Mouse (Mus musculus): ENCODE measurements around the gene Gm11011. TPM values are rescaled to one million over a fixed set of nuclear protein-coding genes. Genes with fewer than 3 reads are reported as not detected.
A peak's percentile ranks its signal among the peaks of the same experiment; 100 is the strongest.
"Not testable (repeated sequence)": the region's sequence is repeated elsewhere in the genome, so short reads cannot be mapped to it uniquely, and the experiment has no call there.

The Gm11011 gene
- total RNA-seq (2021) = not detected
- long read RNA-seq, experiment 1 = 0 reads
- long read RNA-seq, experiment 2 = 0 reads

DNA sequence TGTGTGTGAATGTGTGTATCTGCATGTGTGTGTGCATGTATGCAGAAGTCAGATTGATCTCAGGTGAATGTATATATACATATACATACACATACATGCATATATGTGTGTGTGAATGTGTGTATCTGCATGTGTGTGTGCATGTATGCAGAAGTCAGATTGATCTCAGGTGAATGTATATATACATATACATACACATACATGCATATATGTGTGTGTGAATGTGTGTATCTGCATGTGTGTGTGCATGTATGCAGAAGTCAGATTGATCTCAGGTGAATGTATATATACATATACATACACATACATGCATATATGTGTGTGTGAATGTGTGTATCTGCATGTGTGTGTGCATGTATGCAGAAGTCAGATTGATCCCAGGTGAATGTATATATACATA is at the start of gene Gm11011:
Gm11011 (minus strand) TSS at position 101 of the 400 bp plus-strand sequence.
- intact Hi-C loops (cut with DNase I); DNase-seq: not testable (repeated sequence)

DNA sequence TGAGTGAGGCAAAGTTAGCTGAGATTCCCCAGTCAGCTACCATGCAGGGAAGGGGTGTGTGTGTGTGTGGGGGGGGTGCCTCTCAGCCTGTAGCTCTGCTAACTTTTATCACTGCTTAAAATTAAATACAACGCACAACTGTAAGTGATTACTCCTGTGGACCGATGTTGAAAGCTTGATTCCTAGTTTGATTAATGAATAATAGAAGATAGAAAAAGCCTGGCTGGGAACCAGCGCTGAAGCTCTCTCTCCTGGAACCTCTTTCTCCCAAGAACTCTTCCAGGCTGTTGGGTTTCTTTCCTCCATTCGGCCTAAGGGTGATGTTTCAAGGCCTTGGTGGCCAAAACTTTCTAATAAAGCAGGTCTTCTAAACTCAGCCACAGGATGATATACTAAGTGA is 48.9 kb upstream of the Gm11011 start:
- intact Hi-C loops (cut with DNase I) = no loop called here
- no peak for DNase-seq

DNA sequence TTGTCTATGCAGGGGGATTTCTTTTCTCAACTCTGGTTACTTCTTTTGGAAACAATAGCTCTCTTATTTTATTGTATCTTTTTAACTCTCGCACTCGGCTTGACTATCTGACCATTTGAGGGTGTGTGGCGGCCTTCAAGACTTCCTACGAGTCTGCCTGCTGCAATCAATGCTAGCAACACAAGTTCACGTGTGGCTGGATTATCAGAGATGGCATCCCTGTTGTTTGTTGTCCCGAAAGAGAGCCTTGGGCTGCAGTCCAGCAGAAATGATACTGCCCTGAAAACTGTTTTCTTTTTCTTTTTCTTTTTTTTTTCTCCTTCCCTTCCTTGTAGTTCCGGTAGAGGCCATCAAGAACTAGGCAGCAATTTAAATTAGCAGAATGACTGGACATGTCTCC is 47.9 kb upstream of the Gm11011 start:
- no peak for DNase-seq
- intact Hi-C loops (cut with DNase I) = no loop called here

DNA sequence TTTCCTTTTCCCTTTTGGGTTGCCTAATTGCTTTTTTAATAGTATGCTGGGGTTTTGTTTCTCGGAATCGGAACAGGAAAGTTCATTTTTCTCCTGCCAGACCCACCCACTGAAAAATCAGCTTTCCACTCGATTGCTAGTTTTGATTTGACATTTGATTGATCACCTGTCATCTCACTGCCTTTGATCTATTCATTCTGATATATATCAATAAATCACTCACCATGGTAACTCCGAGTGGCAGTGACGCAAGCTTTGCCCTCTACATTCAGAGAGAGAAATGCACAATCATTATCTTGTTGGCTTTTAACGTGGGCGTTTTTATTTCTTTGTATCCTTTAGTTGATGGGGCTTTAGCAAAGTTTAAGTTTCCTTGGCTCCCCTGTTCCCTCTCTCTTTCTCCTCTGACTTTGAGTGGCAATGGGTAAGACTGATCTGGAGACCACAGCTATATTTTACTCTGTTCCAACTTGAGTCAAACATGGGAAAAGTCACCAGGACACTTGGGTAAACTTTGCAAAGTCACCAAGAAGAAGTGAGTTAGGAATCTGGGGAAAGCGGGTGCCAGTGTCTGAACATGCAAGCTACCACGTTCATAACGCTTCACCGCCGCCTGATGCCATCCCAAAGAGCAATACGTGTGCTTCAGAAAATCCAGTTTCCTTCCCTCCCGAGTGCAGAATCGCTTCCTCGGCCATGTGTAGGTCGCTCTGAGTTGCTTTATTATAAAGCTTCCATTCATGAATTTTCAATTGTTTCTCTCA is 47.3 kb upstream of the Gm11011 start:
- intact Hi-C loops (cut with DNase I) = no loop called here
- DNase-seq = no peak

GRCm38 (mm10) chr2:169633491-169634289 is 46.1 kb upstream of the Gm11011 start:
- intact Hi-C loops (cut with DNase I) = no loop called here

DNA sequence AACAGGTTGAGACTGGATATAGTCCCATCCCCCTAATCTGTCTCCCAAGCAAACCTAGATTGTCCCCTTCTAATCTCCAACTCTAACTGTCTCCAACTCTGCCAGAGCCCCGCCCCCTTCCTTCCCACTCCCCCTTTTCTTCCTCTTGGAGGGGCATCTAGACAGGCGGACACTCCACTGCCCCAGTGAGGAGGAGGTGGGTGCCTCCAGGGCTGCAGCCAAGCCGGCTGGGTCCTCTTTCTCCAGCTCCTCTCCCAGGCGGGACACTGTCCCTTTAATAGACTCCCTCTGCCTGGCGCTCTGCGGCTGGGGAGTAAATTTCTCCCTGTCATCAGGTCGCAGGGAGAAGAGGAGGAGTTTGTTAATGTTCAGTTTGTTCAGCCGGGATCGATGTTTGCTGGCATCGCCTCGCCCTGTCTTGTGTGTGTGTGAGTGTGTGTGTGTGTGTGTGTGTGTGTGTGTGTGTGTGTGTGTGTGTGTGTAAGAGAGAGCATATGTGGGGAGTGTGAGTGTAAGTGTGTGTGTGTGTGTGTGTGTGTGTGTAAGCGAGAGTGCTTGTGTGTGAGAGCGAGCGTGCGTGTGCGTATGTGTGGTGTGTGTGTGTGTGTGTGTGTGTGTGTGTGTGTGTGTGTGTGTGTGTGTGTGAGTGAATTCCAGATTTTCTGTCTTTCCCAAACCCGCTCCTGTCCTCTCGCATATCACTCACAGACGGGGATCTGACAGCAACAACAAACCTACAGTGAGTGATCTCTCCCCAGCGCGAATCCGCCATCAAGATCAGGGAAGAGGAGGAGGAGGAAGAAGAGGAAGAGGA is 45.0 kb upstream of the Gm11011 start, which contains the start of gene Tshz2:
Tshz2 (plus strand) TSS at position 676 of the 814 bp plus-strand sequence.
- intact Hi-C loops (cut with DNase I) = no loop called here
- DNase-seq = peak; percentile 53 to 63

More at GRCm38 (mm10) chr2:169633491-169634289, 46.1 kb upstream of the Gm11011 start:
- peak in 1 of 2 experiments; percentile 48 for DNase-seq

- DNase-seq = no peak
- intact Hi-C loops (cut with DNase I) = no loop called here
These were observed 42.5 kb upstream of the Gm11011 start for GRCm38 (mm10) chr2:169630070-169630469.

- intact Hi-C loops (cut with DNase I) = no loop called here
These were observed 33.7 kb upstream of the Gm11011 start for GRCm38 (mm10) chr2:169621201-169621710.

GRCm38 (mm10) chr2:169615998-169616397 is 28.5 kb upstream of the Gm11011 start:
- no peak for DNase-seq
- intact Hi-C loops (cut with DNase I) = no loop called here

More at GRCm38 (mm10) chr2:169621201-169621710, 33.7 kb upstream of the Gm11011 start:
- no peak for DNase-seq

DNA sequence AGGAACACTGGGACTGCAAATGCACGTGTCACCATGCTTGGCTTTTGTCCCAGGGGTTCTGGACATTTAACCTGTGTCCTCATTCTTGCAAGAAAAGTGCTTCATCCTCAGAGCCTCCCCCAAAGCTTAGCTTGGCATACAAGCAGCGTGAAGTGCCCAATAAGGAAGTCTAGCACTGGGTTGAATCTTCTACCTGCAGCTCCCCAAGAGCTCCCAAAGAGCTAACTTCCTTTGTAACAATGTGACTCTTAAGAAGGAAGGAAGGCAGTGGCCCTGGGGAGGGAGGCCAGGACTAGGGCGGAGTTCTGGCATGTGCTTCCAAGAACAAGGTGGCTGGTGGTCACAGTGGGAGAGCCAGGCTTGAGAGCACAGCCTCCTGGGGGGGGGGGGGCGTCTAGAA is 27.1 kb upstream of the Gm11011 start:
- DNase-seq = no peak
- intact Hi-C loops (cut with DNase I) = no loop called here

DNA sequence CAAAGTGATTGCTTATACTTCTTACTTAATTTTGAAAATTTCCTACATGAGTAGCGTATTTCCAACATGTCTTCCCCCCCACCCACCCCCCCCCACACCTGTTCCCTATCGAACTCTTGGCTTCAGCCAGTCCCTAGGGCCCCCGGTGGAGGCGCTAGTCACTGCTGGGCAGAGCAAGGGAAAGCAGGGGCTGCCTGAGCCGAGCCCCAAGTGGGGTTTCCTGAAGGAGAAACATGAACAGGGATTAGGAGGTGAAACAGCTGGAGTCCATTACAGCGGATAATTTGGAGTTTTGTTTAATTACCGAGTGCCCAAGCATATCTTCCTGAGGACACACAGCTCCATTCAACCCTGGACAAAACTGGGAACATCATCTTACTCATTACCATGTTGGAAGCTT is 24.0 kb upstream of the Gm11011 start:
- intact Hi-C loops (cut with DNase I) = no loop called here
- DNase-seq = no peak

- no peak for DNase-seq
- intact Hi-C loops (cut with DNase I) = no loop called here
These were observed 23.3 kb upstream of the Gm11011 start for GRCm38 (mm10) chr2:169610882-169611281.

- intact Hi-C loops (cut with DNase I) = no loop called here
- no peak for DNase-seq
These were observed 22.4 kb upstream of the Gm11011 start for GRCm38 (mm10) chr2:169609956-169610355.

DNA sequence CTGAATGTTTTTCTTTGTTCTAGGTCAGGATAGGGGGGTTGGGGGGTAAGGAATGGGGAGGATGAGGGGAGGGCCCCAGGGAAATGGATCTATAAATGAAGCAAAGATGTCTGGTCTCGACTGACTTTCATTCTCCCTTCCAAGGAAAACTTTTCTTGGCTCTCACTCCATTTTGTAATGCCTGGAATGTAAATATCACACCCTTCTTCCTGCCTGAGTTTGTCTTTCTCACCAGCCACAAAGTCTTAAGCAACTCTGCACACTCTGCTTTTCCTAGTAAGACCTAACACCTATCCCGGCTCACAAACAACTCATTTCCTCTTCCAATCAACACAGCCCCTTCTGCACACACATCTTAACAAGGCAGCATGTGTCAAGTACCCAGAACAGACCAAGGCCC is 20.2 kb upstream of the Gm11011 start:
- intact Hi-C loops (cut with DNase I) = no loop called here

DNA sequence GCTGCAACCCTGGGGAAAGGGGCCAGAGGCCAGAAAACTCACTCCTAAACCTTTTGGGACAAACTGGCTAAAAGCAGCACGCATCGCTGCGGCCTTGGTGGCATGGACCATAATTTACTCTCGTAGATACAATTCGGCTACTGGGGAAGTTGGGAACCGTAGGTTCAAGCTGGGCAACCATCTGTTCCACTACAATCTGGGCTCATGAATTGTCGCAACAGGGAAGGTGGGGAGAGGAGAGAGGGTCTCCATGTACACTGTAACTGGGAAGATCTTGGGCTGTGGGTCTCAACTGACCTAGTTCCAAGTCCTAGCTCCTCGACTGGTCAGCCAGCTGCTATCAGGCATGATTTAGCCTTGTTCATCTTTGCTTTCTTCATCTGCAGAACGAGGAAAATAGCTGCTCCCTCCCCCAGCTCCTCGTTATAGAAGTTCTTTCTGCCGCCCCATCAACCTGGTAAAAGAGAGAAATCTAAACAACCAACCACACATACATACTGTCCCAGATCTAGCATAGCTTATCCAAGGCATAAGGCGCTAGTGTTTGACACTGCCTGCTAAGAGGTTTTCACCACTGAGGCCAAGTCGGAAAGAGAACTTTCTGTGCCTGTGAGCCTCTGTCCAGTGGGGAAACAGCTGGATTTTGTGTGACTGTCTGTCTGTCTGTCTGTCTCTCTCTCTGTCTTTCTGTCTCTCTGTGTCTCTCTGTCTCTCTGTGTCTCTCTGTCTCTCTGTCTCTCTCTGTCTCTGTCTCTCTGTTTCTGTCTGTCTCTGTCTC is 19.5 kb upstream of the Gm11011 start:
- DNase-seq = no peak
- intact Hi-C loops (cut with DNase I) = no loop called here

More for the DNA sequence above, 20.2 kb upstream of the Gm11011 start:
- no peak for DNase-seq

- intact Hi-C loops (cut with DNase I) = no loop called here
- no peak for DNase-seq
These were observed 12.6 kb upstream of the Gm11011 start for GRCm38 (mm10) chr2:169600163-169600562.

- intact Hi-C loops (cut with DNase I) = no loop called here
- no peak for DNase-seq
These were observed 12.0 kb upstream of the Gm11011 start for GRCm38 (mm10) chr2:169599591-169599990.

GRCm38 (mm10) chr2:169597971-169598370 is 10.4 kb upstream of the Gm11011 start:
- no peak for DNase-seq
- intact Hi-C loops (cut with DNase I) = no loop called here

DNA sequence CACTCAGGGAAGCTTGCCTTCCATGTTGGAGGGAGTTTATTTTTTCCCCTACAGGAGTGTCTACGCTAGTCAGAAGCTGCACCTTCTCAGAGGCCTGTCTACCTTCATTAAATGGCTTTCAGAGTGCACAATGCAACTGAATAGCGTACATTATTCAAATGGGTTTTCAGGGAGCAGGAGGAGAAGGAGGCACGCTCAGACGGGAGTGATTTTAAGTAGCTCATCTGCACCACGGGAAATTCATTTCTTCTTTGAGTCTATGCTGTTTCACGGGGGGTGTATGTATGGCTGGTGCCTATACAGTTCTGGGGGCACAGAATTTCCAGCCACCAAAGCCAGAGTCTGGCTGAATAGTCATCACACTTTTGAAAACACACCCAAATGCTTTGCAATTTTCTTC is 9.8 kb upstream of the Gm11011 start:
- intact Hi-C loops (cut with DNase I) = no loop called here
- DNase-seq = no peak

- intact Hi-C loops (cut with DNase I) = no loop called here
- DNase-seq = no peak
These were observed 6.2 kb upstream of the Gm11011 start for GRCm38 (mm10) chr2:169593742-169594141.
